Mouse (Mus musculus) mouse embryonic stem cell (cell line): ENCODE results near the gene 3110021N24Rik.

Source experiments
- in situ Hi-C, 2 experiments: fragments of 300-500 bp; cut with MboI; formaldehyde crosslinking; loops; 1 replicate in 1 of 2; 3 replicates in 1 of 2; pipeline ENCODE4 v1.14.3; 2019 to 2020; ENCODE audit warnings: low sequenced_read_pairs in 2 of 2, low pct_unique_long_range_greater_than_20kb in 1 of 2, mixed read lengths in 1 of 2; ENCODE audit not compliant: unreplicated experiment in 1 of 2

The 3110021N24Rik gene

GRCm38 (mm10) chr4:108719349-108719748 lies at the start of gene 3110021N24Rik:
3110021N24Rik (plus strand) TSS chr4:108719649.
- in situ Hi-C loops, result no loop called here

- in situ Hi-C loops, result loop anchor here in 1 of 2 experiments (25.0 kb wide), 1 partner anchor 301 kb away; no protein-coding TSS in a partner anchor
Observed at GRCm38 (mm10) chr4:108686156-108686555, 33.3 kb upstream of the 3110021N24Rik start.

DNA sequence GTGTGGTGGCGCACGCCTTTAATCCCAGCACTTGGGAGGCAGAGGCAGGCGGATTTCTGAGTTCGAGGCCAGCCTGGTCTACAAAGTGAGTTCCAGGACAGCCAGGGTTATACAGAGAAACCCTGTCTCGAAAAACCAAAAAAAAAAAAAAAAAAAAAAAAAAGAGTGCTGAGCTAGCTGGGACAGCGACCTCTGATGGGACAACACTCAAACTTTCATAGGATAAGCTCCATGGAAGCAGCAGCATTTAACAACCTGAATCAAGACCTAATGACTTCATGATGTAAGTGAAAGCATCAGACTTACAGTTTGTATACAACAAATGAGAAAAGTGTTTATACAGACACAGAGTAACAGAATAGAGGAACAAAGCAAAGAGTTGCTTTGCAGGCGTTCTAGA lies 32.4 kb upstream of the 3110021N24Rik start:
- in situ Hi-C loops, result loop anchor here in 1 of 2 experiments (25.0 kb wide), 1 partner anchor 300 kb away; no protein-coding TSS in a partner anchor

DNA sequence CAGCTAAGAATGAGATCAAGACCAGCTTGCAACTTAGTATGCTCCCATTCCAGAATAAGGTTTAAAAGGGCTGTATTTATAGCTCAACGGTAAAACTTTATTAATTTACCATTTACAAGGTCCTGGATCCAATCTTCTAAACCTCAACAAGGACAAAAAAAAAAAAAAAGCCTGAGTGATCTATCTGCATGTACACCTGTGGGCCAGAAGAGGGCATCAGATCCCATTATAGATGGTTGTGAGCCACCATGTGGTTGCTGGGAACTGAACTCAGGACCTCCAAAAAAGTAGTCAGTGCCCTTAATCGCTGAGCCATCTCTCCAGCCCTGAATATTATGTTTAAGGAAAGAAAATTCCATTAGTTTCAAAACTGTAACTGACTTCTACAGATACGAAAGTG lies 29.0 kb upstream of the 3110021N24Rik start:
- in situ Hi-C loops, result loop anchor here (10.0 to 25.0 kb wide), 2 partner anchors 284 to 297 kb away; no protein-coding TSS in a partner anchor

GRCm38 (mm10) chr4:108691469-108691868 lies 28.0 kb upstream of the 3110021N24Rik start:
- in situ Hi-C loops, result loop anchor here (10.0 to 25.0 kb wide), 2 partner anchors 283 to 296 kb away; no protein-coding TSS in a partner anchor

DNA sequence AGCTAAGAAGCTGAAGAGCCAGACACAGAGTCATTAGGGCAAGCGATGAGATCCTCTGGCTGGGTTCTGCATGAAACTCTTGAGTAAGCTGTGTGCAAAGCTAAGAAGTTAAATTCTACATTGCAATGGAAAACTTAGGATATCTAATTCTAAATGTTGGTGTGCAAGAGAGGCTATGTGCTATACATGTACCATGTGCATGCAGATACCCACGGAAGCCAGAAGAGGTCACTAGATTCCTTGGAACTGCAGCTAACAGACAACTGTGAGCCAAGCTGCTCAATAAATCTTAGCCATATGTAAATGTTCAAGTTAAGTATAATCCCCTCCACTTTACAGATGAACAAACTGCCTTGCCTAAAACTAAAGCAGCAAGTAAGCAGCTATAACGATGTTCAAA lies 22.5 kb upstream of the 3110021N24Rik start:
- in situ Hi-C loops, result loop anchor here (10.0 to 25.0 kb wide), 2 partner anchors 278 to 290 kb away; no protein-coding TSS in a partner anchor

DNA sequence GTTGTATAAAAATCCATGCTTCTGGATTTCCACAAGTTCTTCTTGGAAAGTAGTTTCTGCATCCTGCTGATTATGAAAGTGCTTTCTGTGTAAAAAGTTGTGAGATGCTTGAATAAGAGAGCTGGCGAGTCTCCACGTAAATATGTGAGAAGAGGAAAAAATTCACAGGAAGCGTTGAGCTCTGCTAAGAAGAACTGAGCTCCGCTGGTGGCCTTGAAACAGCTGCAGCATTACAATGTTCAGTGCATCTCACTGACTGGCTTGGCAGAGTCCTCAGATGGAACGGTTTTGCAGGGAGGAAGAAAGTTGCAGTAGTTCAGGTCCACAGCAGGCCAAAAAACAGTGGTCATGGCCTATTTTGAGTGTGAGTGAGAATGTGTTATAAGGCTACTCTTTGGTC lies 11.2 kb upstream of the 3110021N24Rik start:
- in situ Hi-C loops, result no loop called here

DNA sequence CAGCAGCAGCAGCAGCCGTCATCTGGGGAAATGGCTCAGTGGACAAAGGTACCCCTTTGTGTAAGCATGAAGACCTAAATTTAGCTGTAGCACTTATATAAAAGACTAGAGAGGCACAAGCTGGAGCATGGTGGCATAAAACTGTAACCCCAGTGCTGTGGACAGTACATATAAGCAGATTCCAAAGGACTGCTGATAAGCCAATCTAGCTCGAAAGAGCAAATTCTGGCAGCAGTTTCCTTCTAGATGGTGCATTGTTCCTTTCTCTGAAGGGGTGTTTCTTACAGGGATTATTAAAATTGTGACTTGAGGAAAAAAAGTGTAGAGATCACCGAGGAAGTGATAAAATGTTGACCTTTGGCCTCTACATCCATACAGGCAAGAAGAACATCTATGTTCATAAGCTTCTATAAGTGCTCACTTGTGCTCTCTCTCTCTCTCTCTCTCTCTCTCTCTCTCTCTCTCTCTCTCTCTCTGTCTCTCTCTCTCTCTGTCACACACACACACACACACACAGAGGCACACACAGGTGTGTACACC lies 1.9 kb downstream of the 3110021N24Rik start:
- in situ Hi-C loops, result no loop called here

DNA sequence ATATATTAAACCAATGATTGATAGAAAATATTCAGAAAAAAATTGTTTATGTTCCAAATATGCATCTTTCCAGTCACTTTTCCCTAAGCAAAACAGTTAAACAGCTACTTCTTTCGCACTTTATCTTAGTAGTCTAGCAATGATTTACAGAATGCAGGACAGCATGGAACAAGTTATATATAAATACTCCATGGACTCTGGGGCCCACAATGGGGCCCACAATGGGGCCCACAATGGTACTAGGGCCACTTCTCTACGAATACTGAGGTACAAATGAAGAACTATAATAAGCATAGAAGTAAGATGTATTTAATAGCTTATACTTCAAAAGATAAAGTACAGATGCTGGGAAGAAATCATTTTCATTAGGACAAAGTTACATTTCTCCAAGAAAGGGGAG lies 4.7 kb downstream of the 3110021N24Rik start:
- in situ Hi-C loops, result no loop called here

GRCm38 (mm10) chr4:108730450-108730849 lies 11.0 kb downstream of the 3110021N24Rik start:
- in situ Hi-C loops, result no loop called here

DNA sequence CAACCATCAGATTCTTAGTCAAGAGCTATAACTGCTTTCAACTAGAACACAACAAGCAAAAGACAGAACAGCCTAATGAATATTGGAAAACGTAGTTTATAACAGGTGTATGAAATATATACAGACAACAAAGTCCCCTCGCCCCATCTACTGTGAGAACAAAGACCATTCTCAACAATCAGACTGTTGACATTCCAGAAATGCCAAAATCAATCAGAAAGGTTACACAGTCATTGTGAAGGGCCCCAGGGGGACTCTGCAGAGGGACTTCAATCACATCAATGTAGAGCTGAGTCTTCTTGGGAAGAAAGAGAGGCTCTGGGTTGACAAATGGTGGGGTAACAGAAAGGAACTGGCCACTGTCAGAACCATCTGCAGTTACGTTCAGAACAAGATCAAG lies 12.1 kb downstream of the 3110021N24Rik start:
- in situ Hi-C loops, result no loop called here

DNA sequence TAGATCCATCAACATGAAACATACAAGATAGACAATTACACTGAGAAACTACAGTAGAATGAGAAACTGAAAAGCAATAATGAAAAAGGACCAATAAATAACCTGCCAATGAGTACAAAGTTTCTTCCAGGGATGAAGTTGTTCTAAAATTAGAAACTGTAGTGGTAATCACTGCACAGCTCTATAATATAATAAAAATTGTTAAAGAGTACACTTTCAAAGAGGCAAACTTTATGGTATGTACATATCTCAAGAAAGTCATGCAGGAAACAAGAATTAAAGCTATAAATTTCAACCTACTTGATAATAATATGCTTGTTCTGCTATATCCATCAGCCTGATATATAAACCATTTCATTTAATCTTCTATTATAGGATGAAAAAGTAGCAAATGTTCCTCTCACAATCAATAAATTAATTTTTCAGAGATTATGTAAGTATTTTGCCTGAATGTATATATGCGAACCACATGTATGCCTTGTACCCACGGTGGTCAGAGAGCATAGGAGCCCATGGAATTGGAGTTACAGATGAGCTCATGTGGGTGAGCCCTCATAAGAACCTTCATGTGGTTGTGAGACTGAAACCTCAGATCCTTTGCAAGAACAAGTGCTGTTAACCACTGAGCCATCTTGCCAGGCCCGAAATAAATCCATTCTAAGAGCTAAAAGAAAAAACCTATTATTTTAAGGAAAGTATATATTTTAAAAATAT lies 26.9 kb downstream of the 3110021N24Rik start:
- in situ Hi-C loops, result no loop called here

DNA sequence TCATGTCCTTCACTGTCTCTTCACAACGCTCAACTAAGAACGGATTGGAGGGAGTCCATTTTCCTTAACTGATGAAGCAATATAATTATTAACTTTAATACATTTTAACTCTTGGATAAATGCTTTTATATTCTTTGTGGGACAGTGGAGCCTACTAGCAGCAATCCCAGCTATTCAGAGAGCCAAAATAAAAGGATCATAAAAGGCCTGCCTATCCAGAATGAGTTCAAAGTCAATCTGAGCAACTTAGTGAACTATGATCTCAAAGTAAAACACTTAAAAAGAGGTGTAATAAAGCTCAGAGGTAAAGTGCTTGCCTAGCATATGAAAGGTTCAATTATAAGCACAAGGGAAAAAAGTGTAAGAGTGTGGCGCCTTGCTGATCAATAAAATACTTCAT lies 40.1 kb downstream of the 3110021N24Rik start:
- in situ Hi-C loops, result no loop called here

GRCm38 (mm10) chr4:108768527-108768926 lies 49.1 kb downstream of the 3110021N24Rik start:
- in situ Hi-C loops, result no loop called here

DNA sequence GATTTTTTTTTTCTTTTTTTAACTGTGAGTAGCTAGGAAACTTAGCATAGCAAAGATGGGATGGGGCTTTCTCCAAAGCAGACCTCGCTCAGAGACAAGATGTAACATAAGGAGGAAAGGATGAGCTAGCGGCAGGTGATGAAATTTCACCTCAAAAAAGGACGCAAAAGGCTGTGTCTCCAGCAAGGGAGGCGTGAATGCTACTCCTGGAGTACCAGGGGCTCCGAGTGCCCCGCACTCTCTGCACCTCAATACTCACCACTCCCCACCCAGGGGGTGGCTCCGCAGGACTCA lies 60.3 kb downstream of the 3110021N24Rik start:
- in situ Hi-C loops, result no loop called here

DNA sequence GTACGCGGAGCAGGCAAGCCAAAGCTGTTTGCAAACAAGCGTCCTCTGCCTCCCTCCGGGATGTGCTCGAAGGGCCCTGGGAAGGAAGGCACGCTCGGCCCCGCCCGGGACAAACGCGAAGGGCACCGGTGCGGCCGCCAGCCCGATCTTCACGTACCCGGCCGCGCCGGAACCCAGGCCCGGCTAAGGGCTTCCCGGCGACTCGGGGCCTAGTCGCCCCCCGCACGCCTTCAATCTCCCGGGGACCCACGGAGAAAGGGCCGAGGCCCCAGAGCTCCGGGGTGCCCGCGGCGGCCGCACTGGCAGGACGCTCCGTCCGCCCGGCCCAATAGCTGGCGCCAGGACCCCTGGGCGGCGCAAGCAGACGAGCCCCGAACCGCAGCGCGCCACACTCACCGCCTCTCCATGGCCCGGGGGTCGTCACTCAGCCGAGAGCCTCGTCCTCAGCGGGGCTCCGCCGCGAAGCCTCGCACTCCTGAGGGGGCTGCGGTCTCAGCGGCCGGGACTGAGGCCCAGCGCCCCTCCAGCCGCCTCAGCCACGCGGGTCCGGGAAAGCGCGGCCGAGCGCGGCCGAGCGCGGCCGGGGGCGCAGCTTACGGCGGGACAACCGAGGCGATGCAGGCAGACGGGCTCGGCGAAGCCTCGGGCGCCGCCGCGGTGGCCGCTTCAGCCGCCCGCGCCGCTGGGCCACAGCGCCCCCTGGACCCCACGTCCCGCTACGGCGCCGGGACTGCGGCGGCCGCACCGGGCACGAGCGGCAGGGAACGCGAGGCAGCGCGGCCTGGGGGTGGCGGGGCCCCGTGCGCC lies 60.8 kb downstream of the 3110021N24Rik start, which contains the start of gene Zfyve9:
Gene Zfyve9 (minus strand): TSS at position 742 of the 807 bp plus-strand sequence.
- in situ Hi-C loops, result no loop called here

DNA sequence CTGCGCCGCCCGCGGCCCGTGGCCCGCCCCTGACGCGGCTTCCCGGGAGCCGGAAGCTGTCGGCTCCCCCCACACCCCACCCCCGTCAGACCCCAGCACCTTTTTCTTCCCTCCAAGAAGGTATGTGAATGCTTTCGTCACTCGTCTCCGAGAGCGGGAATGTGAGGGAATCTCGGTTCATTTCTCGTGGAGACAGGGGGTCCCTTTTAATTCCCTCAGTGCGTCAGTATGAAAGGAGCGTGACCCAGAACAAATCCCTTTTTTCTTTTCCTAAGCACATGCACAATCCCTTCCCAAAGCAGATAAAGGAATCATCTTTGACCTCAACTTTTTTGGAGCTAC lies 61.4 kb downstream of the 3110021N24Rik start:
- in situ Hi-C loops, result no loop called here

DNA sequence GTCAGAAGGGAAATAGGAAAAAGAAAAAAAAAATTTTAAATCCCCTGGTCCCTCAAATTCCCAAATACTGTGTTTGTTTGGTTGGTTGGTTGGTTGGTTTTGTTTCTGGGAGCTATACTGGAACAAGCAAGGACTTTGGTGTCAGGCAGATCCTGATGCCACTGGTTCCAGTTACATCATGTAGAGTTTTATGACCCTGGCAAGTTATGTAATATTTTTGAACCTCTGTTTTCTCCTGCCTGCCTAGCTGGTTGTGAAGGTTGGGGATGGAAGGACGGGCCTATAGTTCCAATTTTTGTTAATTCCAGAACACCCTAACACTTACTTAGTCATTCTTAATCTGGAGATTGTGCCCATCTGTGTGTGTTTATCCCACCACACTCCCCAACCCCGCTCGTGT lies 62.1 kb downstream of the 3110021N24Rik start:
- in situ Hi-C loops, result no loop called here

DNA sequence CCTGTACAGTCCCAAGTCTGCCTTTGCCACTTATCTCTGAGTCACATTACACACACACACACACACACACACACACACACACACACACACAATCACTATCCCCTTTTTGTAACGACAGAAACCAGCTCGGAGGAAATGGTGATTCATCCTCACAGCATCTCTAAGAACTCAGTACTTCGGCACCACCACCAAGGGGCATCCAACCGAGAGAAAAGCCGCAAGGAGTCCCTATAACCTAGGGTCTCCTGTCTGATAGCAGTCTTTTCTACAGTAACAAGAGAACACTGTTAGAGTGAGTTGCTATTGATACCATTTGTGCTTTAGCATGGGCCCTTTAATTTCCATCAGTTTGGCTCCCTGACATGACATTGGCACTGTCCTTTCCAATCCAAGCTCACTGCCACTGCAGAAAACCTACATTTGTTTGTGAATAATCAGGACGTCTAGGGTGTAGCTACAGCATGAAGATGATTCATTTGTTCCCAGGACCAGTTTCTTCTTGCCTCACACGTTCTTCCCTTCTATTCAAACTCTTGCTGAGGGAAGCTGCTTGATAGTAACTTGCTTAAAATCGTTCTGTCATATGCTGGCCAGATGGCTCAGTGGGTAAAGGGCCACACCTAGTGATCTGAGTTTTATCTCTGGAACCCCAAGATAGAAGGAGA lies 63.1 kb downstream of the 3110021N24Rik start:
- in situ Hi-C loops, result no loop called here
